Mouse (Mus musculus): Measurements from ENCODE around the gene Lrit3. TPM values are rescaled to one million over a fixed set of nuclear protein-coding genes. Genes with fewer than 3 reads are reported as not detected.

Gene Lrit3
- polyA plus RNA-seq, 1 experiment from 2014 or later, result not detected

- H3K4me3 ChIP-seq (ENCODE audit: low read depth, low read length), result peak within 1 kb of the TSS; percentile 1; the same call in 1 of the 2 replicates
- H3K36me3 ChIP-seq (ENCODE audit: control insufficient read depth, insufficient read depth), result no peaks in the 10 kb centered on the region
- 8% methylated on average over 20 of the region's 20 CpGs for WGBS (ENCODE audit: insufficient replicate concordance)
- no peak within 1 kb of the TSS for H3K9ac ChIP-seq (ENCODE audit: low read depth, low read length)
- no peaks in the 10 kb centered on the region for H3K9me3 ChIP-seq (replicated peaks; ENCODE audit: control insufficient read depth, low read length)
- H3K27ac ChIP-seq (ENCODE audit: low read length), result no peak within 1 kb of the TSS
- peak within 1 kb of the TSS; percentile 31 for H3K4me2 ChIP-seq (ENCODE audit: low read depth, low read length)
- no peaks in the 10 kb centered on the region for H3K27me3 ChIP-seq (ENCODE audit: control insufficient read depth, insufficient read depth, low read depth, low read length)
- no peak for ATAC-seq (ENCODE audit: low read depth)
- no peaks in the 10 kb centered on the region for H3K4me1 ChIP-seq (ENCODE audit: control insufficient read depth, low read depth, low read length)
These were observed 48.9 kb downstream of the Lrit3 start, which contains the start of gene Egf for GRCm38 (mm10) chr3:129754650-129755604. TSS of gene Egf (minus strand) at chr3:129755316.

GRCm38 (mm10) chr3:129744803-129745202, 59.0 kb downstream of the Lrit3 start:
- no peaks in the 10 kb centered on the region for H3K4me1 ChIP-seq (ENCODE audit: control insufficient read depth, low read depth, low read length)
- no peaks in the 10 kb centered on the region for H3K27me3 ChIP-seq (ENCODE audit: control insufficient read depth, insufficient read depth, low read depth, low read length)
- no peaks in the 10 kb centered on the region for H3K9me3 ChIP-seq (replicated peaks; ENCODE audit: control insufficient read depth, low read length)
- no peak overlapping the region for H3K27ac ChIP-seq (ENCODE audit: low read length)
- H3K9ac ChIP-seq (ENCODE audit: low read depth, low read length), result no peak overlapping the region
- no peak overlapping the region for H3K4me2 ChIP-seq (ENCODE audit: low read depth, low read length)
- ATAC-seq (ENCODE audit: low read depth), result no peak
- no peak overlapping the region for H3K4me3 ChIP-seq (ENCODE audit: low read depth, low read length)
- no peaks in the 10 kb centered on the region for H3K36me3 ChIP-seq (ENCODE audit: control insufficient read depth, insufficient read depth)
- WGBS (ENCODE audit: insufficient replicate concordance), result 56% methylated on average over 8 of the region's 8 CpGs

GRCm38 (mm10) chr3:129742781-129743180, 61.0 kb downstream of the Lrit3 start:
- no peaks in the 10 kb centered on the region for H3K9me3 ChIP-seq (replicated peaks; ENCODE audit: control insufficient read depth, low read length)
- 55% methylated on average over 6 of the region's 6 CpGs for WGBS (ENCODE audit: insufficient replicate concordance)
- no peak overlapping the region for H3K27ac ChIP-seq (ENCODE audit: low read length)
- H3K4me2 ChIP-seq (ENCODE audit: low read depth, low read length), result no peak overlapping the region
- ATAC-seq (ENCODE audit: low read depth), result no peak
- no peaks in the 10 kb centered on the region for H3K36me3 ChIP-seq (ENCODE audit: control insufficient read depth, insufficient read depth)
- H3K27me3 ChIP-seq (ENCODE audit: control insufficient read depth, insufficient read depth, low read depth, low read length), result no peaks in the 10 kb centered on the region
- H3K4me3 ChIP-seq (ENCODE audit: low read depth, low read length), result no peak overlapping the region
- no peak overlapping the region for H3K9ac ChIP-seq (ENCODE audit: low read depth, low read length)
- H3K4me1 ChIP-seq (ENCODE audit: control insufficient read depth, low read depth, low read length), result no peaks in the 10 kb centered on the region

- H3K4me3 ChIP-seq (ENCODE audit: low read depth, low read length), result no peak overlapping the region
- H3K4me1 ChIP-seq (ENCODE audit: control insufficient read depth, low read depth, low read length), result no peaks in the 10 kb centered on the region
- no peaks in the 10 kb centered on the region for H3K36me3 ChIP-seq (ENCODE audit: control insufficient read depth, insufficient read depth)
- no peak overlapping the region for H3K9ac ChIP-seq (ENCODE audit: low read depth, low read length)
- H3K4me2 ChIP-seq (ENCODE audit: low read depth, low read length), result no peak overlapping the region
- no peak for ATAC-seq (ENCODE audit: low read depth)
- H3K9me3 ChIP-seq (replicated peaks; ENCODE audit: control insufficient read depth, low read length), result no peaks in the 10 kb centered on the region
- H3K27me3 ChIP-seq (ENCODE audit: control insufficient read depth, insufficient read depth, low read depth, low read length), result no peaks in the 10 kb centered on the region
- 56% methylated on average over 16 of the region's 16 CpGs for WGBS (ENCODE audit: insufficient replicate concordance)
- H3K27ac ChIP-seq (ENCODE audit: low read length), result no peak overlapping the region
These were observed 65.3 kb downstream of the Lrit3 start for GRCm38 (mm10) chr3:129738291-129739183.

Other genes with a start within 250 kb of the Lrit3 start
- gene Egf, start 48.7 kb downstream of the Lrit3 start, polyA plus RNA-seq (2015; fragmentation: Nextera tagmentation; extraction: Ambion mirVana), result 0.28 and 0.36 TPM in 2 replicates
- gene Rrh, start 18.6 kb upstream of the Lrit3 start, polyA plus RNA-seq (2015; fragmentation: Nextera tagmentation; extraction: Ambion mirVana), result not detected in 2 replicates
- gene Gar1, start 27.4 kb upstream of the Lrit3 start, polyA plus RNA-seq (2015; fragmentation: Nextera tagmentation; extraction: Ambion mirVana), result 20.8 and 23.6 TPM in 2 replicates
- 294 and 313 TPM in 2 replicates for gene Cfi, start 31.9 kb upstream of the Lrit3 start, polyA plus RNA-seq (2015; fragmentation: Nextera tagmentation; extraction: Ambion mirVana)
- 80.6 and 81.6 TPM in 2 replicates for gene Pla2g12a, start 74.6 kb upstream of the Lrit3 start, polyA plus RNA-seq (2015; fragmentation: Nextera tagmentation; extraction: Ambion mirVana)
- gene Casp6, start 97.4 kb upstream of the Lrit3 start, polyA plus RNA-seq (2015; fragmentation: Nextera tagmentation; extraction: Ambion mirVana), result 30.6 and 33.6 TPM in 2 replicates
- 14.9 and 15.4 TPM in 2 replicates for gene Mcub, start 166.2 kb upstream of the Lrit3 start, polyA plus RNA-seq (2015; fragmentation: Nextera tagmentation; extraction: Ambion mirVana)